Mouse (Mus musculus) R1 (cell line): ENCODE results near the gene Sept10.

Experiments used
- DNase-seq: peaks from one replicate; pipeline ENCODE4 v3.0.0-alpha.2; 2018; ENCODE audit warnings: low read depth, low spot score

The Sept10 gene

DNA sequence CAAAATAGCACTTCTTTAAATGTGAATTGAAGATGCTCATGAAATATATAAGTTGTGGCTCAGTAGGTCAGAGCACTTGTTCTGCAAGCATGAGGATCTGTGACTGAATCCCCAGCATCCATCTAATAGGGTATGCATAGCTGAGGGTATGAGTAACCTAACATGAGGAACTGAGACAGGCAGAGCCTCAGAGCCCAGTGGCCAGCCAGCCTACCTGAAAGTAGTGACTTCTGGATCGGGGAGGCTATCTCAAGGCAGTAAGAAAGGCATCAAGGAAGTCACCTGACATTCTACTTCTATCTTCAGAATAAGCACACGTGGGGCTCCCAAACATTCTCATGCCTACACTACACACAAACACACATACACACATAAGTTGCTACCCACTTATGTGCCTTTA is 3.5 kb upstream of the Sept10 start:
- no peak for DNase-seq

DNA sequence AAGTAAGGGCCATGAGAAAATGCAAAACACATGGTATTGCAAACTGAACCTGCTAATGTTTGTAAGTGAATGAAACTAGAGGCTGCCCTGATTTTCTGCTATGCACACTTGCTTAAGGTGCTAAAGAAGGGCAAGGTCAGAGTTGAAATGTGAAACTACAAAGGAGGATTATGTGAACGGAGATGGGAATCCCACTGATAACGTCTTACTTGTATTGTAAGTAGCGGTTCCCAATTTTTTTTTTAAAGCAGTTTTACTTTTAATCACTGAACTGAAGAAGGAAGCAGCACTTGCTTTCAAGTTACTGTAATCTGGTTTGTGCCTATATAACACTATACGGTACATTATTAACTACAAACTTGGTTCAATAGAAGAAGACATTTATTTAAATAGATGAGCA is 2.2 kb upstream of the Sept10 start:
- no peak for DNase-seq

DNA sequence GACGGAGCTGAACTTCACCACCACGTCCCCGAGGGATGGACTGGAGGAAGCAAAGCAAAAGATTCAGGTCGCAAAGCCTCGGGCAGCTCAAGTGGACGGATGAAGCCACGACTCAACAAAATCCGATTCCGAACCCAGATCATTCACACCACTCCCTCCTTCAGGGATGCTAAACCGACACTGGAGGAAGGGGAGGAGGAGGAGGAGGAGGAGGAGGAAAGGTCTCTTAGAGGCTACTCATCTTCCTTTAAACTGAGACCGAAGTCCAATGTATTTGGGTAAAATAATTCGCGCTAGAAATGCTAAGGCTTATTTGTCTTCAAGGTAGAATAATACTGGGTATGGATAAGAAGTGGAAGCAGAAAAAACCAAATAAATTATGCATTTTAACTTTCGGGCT is 1.7 kb upstream of the Sept10 start:
- DNase-seq = peak; percentile 6

GRCm38 (mm10) chr10:59222271-59223101 is 839 bp upstream of the Sept10 start:
- DNase-seq = peak; percentile 19

- DNase-seq = peak; percentile 58
Measured at GRCm38 (mm10) chr10:59220824-59221472, 699 bp downstream of the Sept10 start.

GRCm38 (mm10) chr10:59200011-59200410 is 21.6 kb downstream of the Sept10 start:
- peak; percentile 60 for DNase-seq

- DNase-seq = no peak
Measured at GRCm38 (mm10) chr10:59196763-59197162, 24.9 kb downstream of the Sept10 start.

- DNase-seq = no peak
Measured at GRCm38 (mm10) chr10:59194891-59195290, 26.8 kb downstream of the Sept10 start.

DNA sequence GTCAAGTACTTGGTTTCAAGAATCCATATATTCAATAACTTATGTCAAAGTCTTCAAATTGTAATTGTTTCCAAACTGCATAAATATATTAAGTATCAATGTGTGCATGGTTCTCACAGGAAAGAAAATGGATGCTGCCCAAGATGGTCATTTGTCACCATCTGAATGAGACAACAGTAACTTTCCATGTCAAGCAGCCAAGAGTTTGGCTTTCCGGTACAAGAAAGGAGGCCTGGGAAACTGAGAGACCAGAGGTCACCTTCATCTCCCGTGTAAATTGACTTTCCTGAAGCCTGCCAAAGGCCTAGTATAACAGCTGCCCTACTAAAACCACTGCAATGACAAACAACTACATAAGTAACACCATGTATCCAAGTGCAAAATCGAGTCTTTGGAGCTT is 39.3 kb downstream of the Sept10 start:
- DNase-seq = no peak

DNA sequence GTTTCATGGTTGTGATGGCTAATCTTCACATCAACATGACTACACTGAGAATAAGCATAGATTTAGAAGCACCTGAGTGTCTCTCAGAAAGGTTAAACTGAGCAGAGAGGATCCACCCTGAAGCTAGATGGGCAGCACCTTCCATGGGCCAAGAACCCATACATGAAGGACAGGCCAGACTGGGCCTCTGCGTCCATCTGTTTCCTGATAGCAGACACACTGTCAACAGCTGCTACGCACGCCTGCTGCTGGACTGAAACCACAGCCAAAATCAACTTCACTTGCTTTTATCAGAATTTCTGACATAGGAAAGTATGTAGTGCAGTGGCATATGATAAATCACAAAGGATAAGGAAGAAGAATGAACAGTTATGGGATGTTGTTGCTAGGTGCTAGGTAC is 42.0 kb downstream of the Sept10 start:
- DNase-seq = no peak

- DNase-seq = no peak
Measured at GRCm38 (mm10) chr10:59172539-59172938, 49.1 kb downstream of the Sept10 start.

DNA sequence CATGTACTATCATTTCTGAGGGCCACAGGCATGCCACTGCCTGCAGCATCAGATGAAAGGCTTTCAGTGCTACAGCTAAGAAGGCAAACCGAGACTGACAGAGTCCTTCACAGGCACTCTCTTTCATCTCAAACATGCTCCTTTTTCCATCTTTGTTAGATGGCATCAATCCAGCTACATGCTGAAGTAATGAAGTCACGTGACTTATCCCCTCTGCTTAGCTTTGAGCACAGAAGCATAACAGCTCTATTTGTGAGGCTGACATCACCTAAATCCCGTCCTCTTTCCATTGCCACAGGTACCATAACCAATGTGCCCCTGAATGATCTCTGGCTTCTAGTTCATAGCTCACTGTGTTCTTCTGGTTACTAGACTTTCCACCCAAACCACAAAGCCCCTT is 50.6 kb downstream of the Sept10 start:
- DNase-seq = no peak

GRCm38 (mm10) chr10:59166104-59166944 is 55.3 kb downstream of the Sept10 start:
- peak; percentile 68 for DNase-seq

- DNase-seq = no peak
Measured at GRCm38 (mm10) chr10:59162185-59162897, 59.3 kb downstream of the Sept10 start.

GRCm38 (mm10) chr10:59158627-59159026 is 63.0 kb downstream of the Sept10 start:
- peak; percentile 10 for DNase-seq

- no peak for DNase-seq
Measured at GRCm38 (mm10) chr10:59152544-59153081, 69.0 kb downstream of the Sept10 start.

- DNase-seq = no peak
Measured at GRCm38 (mm10) chr10:59150938-59151657, 70.5 kb downstream of the Sept10 start.

DNA sequence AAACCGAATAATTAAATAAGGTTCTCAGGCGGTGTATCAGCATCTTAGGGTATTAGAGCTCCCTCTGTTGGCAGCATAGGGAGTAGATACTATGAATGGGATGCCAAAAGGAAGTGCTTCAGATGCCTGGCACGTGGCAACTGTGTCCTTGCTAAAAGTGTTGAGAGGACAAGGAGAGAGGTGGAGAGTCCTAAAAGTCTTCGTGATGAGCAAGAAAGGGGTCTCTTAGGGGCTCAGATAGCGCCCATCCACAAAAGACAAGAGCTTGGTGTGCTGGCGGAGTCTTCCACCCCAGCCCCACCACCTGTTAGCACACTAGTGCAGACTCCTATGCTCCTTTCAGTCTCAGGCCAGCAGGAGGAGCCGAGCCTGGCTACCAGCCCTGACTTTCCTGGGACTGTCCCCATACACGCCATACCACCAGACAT is 71.7 kb downstream of the Sept10 start:
- DNase-seq = peak; percentile 70

GRCm38 (mm10) chr10:59133478-59134009 is 88.1 kb downstream of the Sept10 start:
- DNase-seq = no peak

- no peak for DNase-seq
Measured at GRCm38 (mm10) chr10:59131926-59132628, 89.6 kb downstream of the Sept10 start.
